Comparison of ENCODE assay signal across 17 mouse cellular contexts in genomic region chr14:122377681-122378080, GRCm38 (mm10).
DNase-seq lines count a peak whose midpoint lies in the region; ATAC-seq and TF ChIP-seq lines count a peak whose summit lies in the region.
"Had no signal": no experiment of that assay in that cellular context is flagged by ENCODE, and none has a peak within 500 bp of the region (broad histone marks: within the 10 kb centered on the region; RNA-seq: fewer than 3 reads in every experiment).

No protein-coding gene starts in this region.

- WGBS in forebrain, embryonic 10.5 days: 62% methylated on average over 6 of the region's 6 CpGs
- 29% methylated on average over 6 of the region's 6 CpGs for whole genome bisulfite sequencing in forebrain, embryonic 16.5 days
- 36% methylated on average over 6 of the region's 6 CpGs for WGBS in midbrain, embryonic 10.5 days
- WGBS in midbrain, postnatal 0 days: 54% methylated on average over 6 of the region's 6 CpGs
- WGBS in hindbrain, embryonic 16.5 days: 39% methylated on average over 6 of the region's 6 CpGs

- peaks cover 85% of the 10 kb centered on the region for H3K4me1 ChIP-seq in forebrain, embryonic 10.5 days
- H3K4me1 ChIP-seq in forebrain, embryonic 16.5 days (replicated peaks; ENCODE audit: control insufficient read depth, insufficient read depth, low read length): peaks cover 5% of the 10 kb centered on the region
- peaks cover 82% of the 10 kb centered on the region for H3K4me1 ChIP-seq in midbrain, embryonic 10.5 days
- no peaks in the 10 kb centered on the region for H3K4me1 ChIP-seq in midbrain, postnatal 0 days (ENCODE audit: insufficient read depth, low read length)
- H3K4me1 ChIP-seq in hindbrain, embryonic 16.5 days (ENCODE audit: control insufficient read depth, insufficient read depth, low read depth, low read length): peaks cover 3% of the 10 kb centered on the region

- peak overlapping the region; percentile 5; the same call in 1 of the 2 replicates for H3K4me3 ChIP-seq in forebrain, embryonic 10.5 days
- H3K4me3 ChIP-seq in forebrain, embryonic 16.5 days (replicated peaks; ENCODE audit: low read length): no peak overlapping the region
- 0 out of 2 replicates have a peak overlapping the region, but pooled peaks have one; percentile 14 for H3K4me3 ChIP-seq in midbrain, embryonic 10.5 days
- no peak overlapping the region for H3K4me3 ChIP-seq in midbrain, postnatal 0 days (ENCODE audit: low read depth, low read length)
- no peak overlapping the region for H3K4me3 ChIP-seq in hindbrain, embryonic 16.5 days (ENCODE audit: low read length)
- H3K4me3 ChIP-seq: embryonic facial prominence, embryonic 12.5 days; erythroblast, embryonic 14.5 days; limb, embryonic 10.5 days had no signal

- no peak for DNase-seq in forebrain, embryonic 10.5 days (ENCODE audit: extremely low spot score, low spot score)
- no peak for DNase-seq in midbrain, embryonic 10.5 days (ENCODE audit: low spot score)
- DNase-seq in midbrain, postnatal 0 days (ENCODE audit: low spot score): no peak
- DNase-seq in urinary bladder, adult 2 months (ENCODE audit: low spot score): no peak
- DNase-seq: gastrocnemius, postnatal 10 days; kidney, adult 11 months; lung, adult 18-20 months; lung, postnatal 4 days; right cerebral cortex, postnatal 25 days; thymus, postnatal 4 days had no signal

- H3K27ac ChIP-seq in forebrain, embryonic 10.5 days: peak overlapping the region; percentile 86; the same call in 1 of the 2 replicates
- H3K27ac ChIP-seq in forebrain, embryonic 16.5 days (ENCODE audit: low read length): no peak overlapping the region; the same call in 1 of the 2 replicates
- H3K27ac ChIP-seq in midbrain, embryonic 10.5 days (replicated peaks): peak overlapping the region; percentile 38; the same call in 1 of the 2 replicates
- no peak overlapping the region for H3K27ac ChIP-seq in midbrain, postnatal 0 days (ENCODE audit: low read depth, low read length)
- peak overlapping the region; percentile 34; the same call in 1 of the 2 replicates for H3K27ac ChIP-seq in hindbrain, embryonic 16.5 days (ENCODE audit: low read depth, low read length)
- H3K27ac ChIP-seq: embryonic facial prominence, embryonic 12.5 days; limb, embryonic 10.5 days had no signal

- no peak overlapping the region for H3K4me2 ChIP-seq in forebrain, embryonic 16.5 days (ENCODE audit: low read length)
- no peak overlapping the region for H3K4me2 ChIP-seq in midbrain, postnatal 0 days (ENCODE audit: low read depth, low read length, poor library complexity, severe bottlenecking)
- 0 out of 2 replicates have a peak overlapping the region, but pooled peaks have one; percentile 7 for H3K4me2 ChIP-seq in hindbrain, embryonic 16.5 days (ENCODE audit: low read length)
- H3K4me2 ChIP-seq: embryonic facial prominence, embryonic 12.5 days; liver, embryonic 11.5 days had no signal

- H3K27me3 ChIP-seq in forebrain, embryonic 10.5 days (ENCODE audit: poor library complexity, severe bottlenecking): peaks cover 61% of the 10 kb centered on the region
- H3K27me3 ChIP-seq in forebrain, embryonic 16.5 days (replicated peaks; ENCODE audit: control insufficient read depth, insufficient read depth, low read length): peaks cover 7% of the 10 kb centered on the region
- peaks cover 89% of the 10 kb centered on the region for H3K27me3 ChIP-seq in midbrain, embryonic 10.5 days (ENCODE audit: low read depth, poor library complexity, severe bottlenecking)
- peaks cover 58% of the 10 kb centered on the region for H3K27me3 ChIP-seq in midbrain, postnatal 0 days (ENCODE audit: insufficient read depth, low read length)
- H3K27me3 ChIP-seq in hindbrain, embryonic 16.5 days (replicated peaks; ENCODE audit: control insufficient read depth, insufficient read depth, low read length): peaks cover 4% of the 10 kb centered on the region

- no peak for TF ChIP-seq CTCF in midbrain, postnatal 0 days (IDR thresholded peaks at IDR 0.05)

- no peak overlapping the region for H3K9ac ChIP-seq in forebrain, embryonic 16.5 days (replicated peaks; ENCODE audit: low read depth, low read length)
- H3K9ac ChIP-seq in midbrain, postnatal 0 days (replicated peaks; ENCODE audit: low read length, poor library complexity, severe bottlenecking): no peak overlapping the region
- H3K9ac ChIP-seq in hindbrain, embryonic 16.5 days (ENCODE audit: low read depth, low read length): peak overlapping the region; percentile 22; the same call in 1 of the 2 replicates
- H3K9ac ChIP-seq: embryonic facial prominence, embryonic 12.5 days had no signal

- no peak for ATAC-seq in forebrain, embryonic 16.5 days
- ATAC-seq in midbrain, postnatal 0 days (ENCODE audit: low FRiP score): no peak
- ATAC-seq in hindbrain, embryonic 16.5 days: no peak
- no peak for ATAC-seq in megakaryocyte, adult 5-6 weeks (ENCODE audit: poor library complexity, severe bottlenecking)

- H3K9me3 ChIP-seq in forebrain, embryonic 10.5 days: no peaks in the 10 kb centered on the region
- H3K9me3 ChIP-seq in forebrain, embryonic 16.5 days (ENCODE audit: control insufficient read depth, low read length): no peaks in the 10 kb centered on the region
- no peaks in the 10 kb centered on the region for H3K9me3 ChIP-seq in midbrain, embryonic 10.5 days (replicated peaks)
- no peaks in the 10 kb centered on the region for H3K9me3 ChIP-seq in midbrain, postnatal 0 days (ENCODE audit: low read length)
- H3K9me3 ChIP-seq in hindbrain, embryonic 16.5 days (ENCODE audit: control insufficient read depth, low read length): no peaks in the 10 kb centered on the region
- H3K9me3 ChIP-seq: embryonic facial prominence, embryonic 12.5 days; limb, embryonic 10.5 days had no signal

- no peaks in the 10 kb centered on the region for H3K36me3 ChIP-seq in forebrain, embryonic 10.5 days (replicated peaks)
- H3K36me3 ChIP-seq in forebrain, embryonic 16.5 days (ENCODE audit: control insufficient read depth, insufficient read depth): no peaks in the 10 kb centered on the region
- H3K36me3 ChIP-seq in midbrain, embryonic 10.5 days: no peaks in the 10 kb centered on the region
- no peaks in the 10 kb centered on the region for H3K36me3 ChIP-seq in midbrain, postnatal 0 days (ENCODE audit: insufficient read depth, low read length)
- H3K36me3 ChIP-seq in hindbrain, embryonic 16.5 days (ENCODE audit: control insufficient read depth, insufficient read depth, low read length): no peaks in the 10 kb centered on the region
- H3K36me3 ChIP-seq: embryonic facial prominence, embryonic 12.5 days; limb, embryonic 10.5 days had no signal

Comparison
In these comparisons a context has a peak if more than half of its experiments do, and no peak if none do; other contexts are left out.
1. H3K27ac ChIP-seq: peak in forebrain, embryonic 10.5 days (single experiment), midbrain, embryonic 10.5 days (single experiment) and hindbrain, embryonic 16.5 days (single experiment); none in forebrain, embryonic 16.5 days (single experiment) and midbrain, postnatal 0 days (single experiment).
2. H3K4me3 ChIP-seq: peak in forebrain, embryonic 10.5 days (single experiment) and midbrain, embryonic 10.5 days (single experiment); none in forebrain, embryonic 16.5 days (single experiment), midbrain, postnatal 0 days (single experiment) and hindbrain, embryonic 16.5 days (single experiment).